Mouse (Mus musculus): Measurements from ENCODE around the gene Tmem253. TPM values are rescaled to one million over a fixed set of nuclear protein-coding genes. Genes with fewer than 3 reads are reported as not detected.

Tmem253 gene
- total and polyA plus RNA-seq, 3 experiments: 0.64 to 1.9 TPM; not detected in 1

DNA sequence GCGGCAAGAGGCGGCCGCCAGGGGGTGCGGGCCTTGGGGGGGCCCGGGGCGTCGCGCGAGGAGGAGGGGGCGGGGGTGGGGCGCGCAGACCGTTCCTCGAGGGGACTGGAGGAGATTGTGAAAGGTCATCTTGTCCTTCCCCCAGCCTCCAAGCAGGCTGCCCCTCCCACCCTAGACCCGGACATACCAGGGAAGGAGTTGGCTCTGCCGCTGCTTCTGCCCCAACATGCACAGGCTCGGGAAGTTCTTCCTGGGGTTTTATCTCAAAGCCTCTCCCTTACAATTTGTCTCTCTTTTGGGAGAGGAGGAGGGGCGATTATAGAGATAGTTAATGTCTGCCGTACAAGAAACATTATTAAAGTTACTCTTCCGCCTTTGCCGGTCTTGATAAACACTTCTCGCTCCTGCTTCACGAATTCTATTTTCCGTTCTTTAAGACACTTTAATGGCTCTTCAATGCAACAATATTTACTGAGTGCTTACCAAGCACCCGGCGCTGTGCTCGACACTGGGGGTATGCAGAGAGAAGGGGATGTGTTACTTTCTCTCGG is 622 bp upstream of the Tmem253 start (continued):
- TF ChIP-seq RAD21 (IDR thresholded peaks at IDR 0.05; ENCODE audit: low read depth, low read length): no peak
- no peak for TF ChIP-seq NRF1 (IDR thresholded peaks at IDR 0.05; ENCODE audit: low read depth, low read length)
- no peak for TF ChIP-seq MAFK (IDR thresholded peaks at IDR 0.05; ENCODE audit: insufficient replicate concordance, low read length)
- peak; percentile 53 for TF ChIP-seq ELF1 (IDR thresholded peaks at IDR 0.05; ENCODE audit: low read depth, low read length)
- TF ChIP-seq MYC (IDR thresholded peaks at IDR 0.05; ENCODE audit: low read depth, low read length): no peak
- TF ChIP-seq ZKSCAN1 (IDR thresholded peaks at IDR 0.05; ENCODE audit: borderline replicate concordance, low read depth, low read length): no peak
- no peak for TF ChIP-seq IRF4 (IDR thresholded peaks at IDR 0.05; ENCODE audit: low read depth, low read length)
- no peak for TF ChIP-seq TBP (conservative IDR thresholded peaks at IDR 0.05; ENCODE audit: low read depth, low read length)
- TF ChIP-seq MAZ (IDR thresholded peaks at IDR 0.05; ENCODE audit: low read depth, low read length): peak; percentile 76; the same call in 1 of the 2 replicates
- TF ChIP-seq SMC3 (IDR thresholded peaks at IDR 0.05; ENCODE audit: low read depth, low read length): no peak
- no peak for TF ChIP-seq PAX5 (IDR thresholded peaks at IDR 0.05; ENCODE audit: low read length)

DNA sequence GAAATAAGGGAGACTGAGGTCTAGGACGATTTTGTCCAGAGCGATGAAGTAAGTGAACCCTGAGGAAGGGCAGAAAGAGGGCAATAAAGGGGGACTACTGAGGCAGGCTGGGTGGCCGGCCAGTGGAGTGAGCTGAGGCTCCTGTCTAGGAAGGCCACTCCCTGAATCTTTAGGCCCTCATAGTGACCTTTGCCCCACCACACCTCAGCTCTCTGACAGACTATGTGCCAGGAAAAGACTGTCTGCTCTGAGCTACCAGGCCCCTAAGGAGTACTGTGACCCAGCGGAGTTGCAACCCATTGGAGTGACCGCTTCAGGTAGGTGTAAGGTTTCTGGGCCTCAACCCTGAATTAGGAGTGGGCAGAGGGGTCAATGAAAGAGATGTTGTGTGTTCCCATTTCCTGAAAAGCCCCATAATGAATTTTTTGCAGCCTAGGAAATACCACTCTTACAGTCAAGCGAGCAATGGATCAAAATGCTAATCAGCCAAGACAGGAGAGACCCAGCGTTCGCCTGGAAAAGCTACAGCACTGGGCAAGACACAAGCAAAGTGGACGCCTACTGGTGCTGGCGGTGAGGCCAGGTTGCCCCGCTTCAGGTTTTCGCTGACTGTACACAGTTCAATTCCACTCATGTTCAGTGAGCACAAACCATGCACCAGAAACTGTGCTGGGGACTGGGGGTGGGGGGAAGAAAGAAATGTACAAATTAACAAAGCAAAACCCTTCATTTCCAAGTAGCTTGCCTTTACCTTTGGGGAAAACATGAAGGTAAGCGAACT is 1.4 kb downstream of the Tmem253 start:
- Histone ChIP-seq H3K4me3 (replicated peaks in 1 of 3; ENCODE audit: low read depth in 2 of 3, low read length in 2 of 3, poor library complexity in 1 of 3) (no peak overlapping the region), H3K9me3 (replicated peaks; ENCODE audit: low read length) (no peaks in the 10 kb centered on the region), H3K4me2 (ENCODE audit: insufficient read depth, low read depth, poor library complexity, severe bottlenecking) (no peak overlapping the region), H3K36me3 (replicated peaks in 1 of 2; ENCODE audit: control insufficient read depth in 1 of 2, insufficient read depth in 1 of 2, low read length in 1 of 2) (peaks cover 0 to 17% of the 10 kb centered on the region in 2 experiments), H3K4me1 (ENCODE audit: control insufficient read depth in 1 of 2, insufficient read depth in 2 of 2) (peaks cover 19 to 54% of the 10 kb centered on the region in 2 experiments), H3K9ac (ENCODE audit: insufficient read depth, low read depth) (no peak overlapping the region; the same call in 1 of the 2 replicates), H3K79me2 (replicated peaks; ENCODE audit: control insufficient read depth, extremely low read depth, insufficient read depth, poor library complexity, severe bottlenecking) (no peaks in the 10 kb centered on the region; the same call in 1 of the 2 replicates), H3K27me3 (replicated peaks) (no peaks in the 10 kb centered on the region), H3K27ac (ENCODE audit: insufficient read depth, low read depth) (no peak overlapping the region)
- TF ChIP-seq UBTF (IDR thresholded peaks at IDR 0.05; ENCODE audit: low read depth, low read length) (no peak), ZC3H11A (IDR thresholded peaks at IDR 0.05; ENCODE audit: low read depth, low read length) (no peak), POLR2A (IDR thresholded peaks at IDR 0.05; ENCODE audit: low read depth, low read length) (no peak), TBP (conservative IDR thresholded peaks at IDR 0.05; ENCODE audit: low read depth, low read length) (no peak), POLR2AphosphoS2 (IDR thresholded peaks at IDR 0.05; ENCODE audit: low read depth, low read length) (no peak), ZMIZ1 (IDR thresholded peaks at IDR 0.05; ENCODE audit: low read depth, low read length) (no peak), PAX5 (IDR thresholded peaks at IDR 0.05; ENCODE audit: low read length) (no peak), HCFC1 (IDR thresholded peaks at IDR 0.05; ENCODE audit: low read depth, low read length) (no peak), MYC (IDR thresholded peaks at IDR 0.05; ENCODE audit: low read depth, low read length) (no peak), EP300 (IDR thresholded peaks at IDR 0.05; ENCODE audit: low read length) (no peak), RAD21 (IDR thresholded peaks at IDR 0.05; ENCODE audit: low read depth, low read length) (no peak), CHD1 (IDR thresholded peaks at IDR 0.05; ENCODE audit: low read depth, low read length) (no peak), CTCF (conservative IDR thresholded peaks at IDR 0.05 in 1 of 2, IDR thresholded peaks at IDR 0.05 in 1 of 2; ENCODE audit: low read depth in 2 of 2, low read length in 2 of 2) (no peak)
- DNase-seq (ENCODE audit: extremely low read depth): no peak
- in situ Hi-C loops (cut with MboI; ENCODE audit: low pct_ligation_motif_present, low pct_unique_long_range_greater_than_20kb, low sequenced_read_pairs) (no loop called here), dilution Hi-C loops (cut with MboI; ENCODE audit: extremely low pct_ligation_motif_present, extremely low pct_unique_long_range_greater_than_20kb, low sequenced_read_pairs) (no loop called here)

Measured in CH12.LX (cell line).